Mouse (Mus musculus) thymus, postnatal 0 days (tissue): ENCODE results near the gene Atp4b. TPM values are rescaled to one million over a fixed set of nuclear protein-coding genes. Genes with fewer than 3 reads are reported as not detected.

Source experiments
- polyA plus RNA-seq: library from polyadenylated mRNA; unstranded; fragments of >200 nt; fragmentation: Nextera tagmentation; extraction: Ambion mirVana; gene quantifications from 2 replicates; pipeline ENCODE4 v1.2.1, GENCODE M21; 2015

Gene Atp4b
- polyA plus RNA-seq, 1 experiment from 2014 or later: 0.42 TPM

Other genes with a start within 250 kb of the Atp4b start
- 211 and 215 TPM in 2 replicates for gene Lamp1, start 237.7 kb downstream of the Atp4b start, polyA plus RNA-seq
- gene Grtp1, start 196.2 kb downstream of the Atp4b start, polyA plus RNA-seq: 1.1 and 1.5 TPM in 2 replicates
- gene Adprhl1, start 142.7 kb downstream of the Atp4b start, polyA plus RNA-seq: 0.31 TPM in 1 of 2 replicates, not detected in the other
- gene Dcun1d2, start 108.7 kb downstream of the Atp4b start, polyA plus RNA-seq: 21.9 and 24.2 TPM in 2 replicates
- 14.0 and 19.1 TPM in 2 replicates for gene Tmco3, start 108.6 kb downstream of the Atp4b start, polyA plus RNA-seq
- 222 and 235 TPM in 2 replicates for gene Tfdp1, start 58.1 kb downstream of the Atp4b start, polyA plus RNA-seq
- gene Grk1, start 8.3 kb upstream of the Atp4b start, polyA plus RNA-seq: 0.03 TPM in 1 of 2 replicates, not detected in the other
- gene Tmem255b, start 38.4 kb upstream of the Atp4b start, polyA plus RNA-seq: 0.55 and 0.99 TPM in 2 replicates
- 169 and 187 TPM in 2 replicates for gene Gas6, start 97.7 kb upstream of the Atp4b start, polyA plus RNA-seq
- not detected in 2 replicates for gene 1700029H14Rik, start 165.6 kb upstream of the Atp4b start, polyA plus RNA-seq